Mouse (Mus musculus): ENCODE data around the gene Anapc11. TPM values are rescaled to one million over a fixed set of nuclear protein-coding genes. Genes with fewer than 3 reads are reported as not detected.
"Not testable (repeated sequence)": the region's sequence is repeated elsewhere in the genome, so short reads cannot be mapped to it uniquely, and the experiment has no call there.

Anapc11 gene
- total RNA-seq (2021) = 10 to 100 TPM; 84.4 to 89.0 TPM
- long read RNA-seq, experiment 1, transcript Anapc11-201 (3 exons, 3,229 nt) = major isoform, 121 of 138 reads
- long read RNA-seq, experiment 1, transcript Anapc11-202 (3 exons, 962 nt) = minor isoform, 9 of 138 reads
- long read RNA-seq, experiment 1, partial matches to known transcripts = 8 of 138 reads
- long read RNA-seq, experiment 1, other reads (novel, unspliced or antisense) = 0 of 138 reads
- long read RNA-seq, experiment 2, transcript Anapc11-201 (3 exons, 3,229 nt) = major isoform, 86 of 96 reads
- long read RNA-seq, experiment 2, partial matches to known transcripts = 8 of 96 reads
- long read RNA-seq, experiment 2, other reads (novel, unspliced or antisense) = 0 of 96 reads

GRCm38 (mm10) chr11:120598283-120598989 lies at the start of gene Anapc11, which contains the start of gene Alyref:
Anapc11 (plus strand) TSS chr11:120598421.
Alyref (minus strand) TSS chr11:120598365.
- peak; percentile 94 to 95 for DNase-seq

- no peak for DNase-seq
Observed at GRCm38 (mm10) chr11:120548786-120549167, 49.4 kb upstream of the Anapc11 start.

GRCm38 (mm10) chr11:120549168-120549945 lies 48.9 kb upstream of the Anapc11 start, which contains the start of gene Mcrip1:
Mcrip1 (minus strand) TSS chr11:120549727.
- peak; percentile 95 to 96 for DNase-seq

GRCm38 (mm10) chr11:120549986-120550809 lies 48.0 kb upstream of the Anapc11 start:
- peak in 1 of 2 experiments; percentile 36 for DNase-seq

GRCm38 (mm10) chr11:120550810-120551440 lies 47.3 kb upstream of the Anapc11 start, which contains the start of gene Ppp1r27:
Ppp1r27 (minus strand) TSS chr11:120551132.
- DNase-seq = no peak

GRCm38 (mm10) chr11:120552736-120553135 lies 45.5 kb upstream of the Anapc11 start:
- no peak for DNase-seq

GRCm38 (mm10) chr11:120554834-120555233 lies 43.4 kb upstream of the Anapc11 start:
- DNase-seq = peak; percentile 64 to 68

- no peak for DNase-seq
Observed at GRCm38 (mm10) chr11:120555260-120555659, 43.0 kb upstream of the Anapc11 start.

GRCm38 (mm10) chr11:120558843-120559242 lies 39.4 kb upstream of the Anapc11 start:
- not testable (repeated sequence) for DNase-seq

GRCm38 (mm10) chr11:120560952-120561728 lies 37.1 kb upstream of the Anapc11 start:
- no peak for DNase-seq

- no peak for DNase-seq
Observed at GRCm38 (mm10) chr11:120562949-120563348, 35.3 kb upstream of the Anapc11 start.

- no peak for DNase-seq
Observed at GRCm38 (mm10) chr11:120565114-120565513, 33.1 kb upstream of the Anapc11 start.

- DNase-seq = no peak
Observed at GRCm38 (mm10) chr11:120568324-120568723, 29.9 kb upstream of the Anapc11 start.

GRCm38 (mm10) chr11:120571122-120571521 lies 27.1 kb upstream of the Anapc11 start:
- no peak for DNase-seq

GRCm38 (mm10) chr11:120571754-120572416 lies 26.3 kb upstream of the Anapc11 start:
- no peak for DNase-seq

- no peak for DNase-seq
Observed at GRCm38 (mm10) chr11:120572417-120572751, 25.8 kb upstream of the Anapc11 start.

- DNase-seq = peak; percentile 99 to 100
Observed at GRCm38 (mm10) chr11:120572752-120573584, 25.3 kb upstream of the Anapc11 start, which contains the start of gene P4hb. P4hb (minus strand) TSS chr11:120573253.

GRCm38 (mm10) chr11:120573585-120574277 lies 24.5 kb upstream of the Anapc11 start:
- no peak for DNase-seq

Data from heart, adult 18-20 months (tissue).